Mouse (Mus musculus): ENCODE results near the gene Mmab.

DNA sequence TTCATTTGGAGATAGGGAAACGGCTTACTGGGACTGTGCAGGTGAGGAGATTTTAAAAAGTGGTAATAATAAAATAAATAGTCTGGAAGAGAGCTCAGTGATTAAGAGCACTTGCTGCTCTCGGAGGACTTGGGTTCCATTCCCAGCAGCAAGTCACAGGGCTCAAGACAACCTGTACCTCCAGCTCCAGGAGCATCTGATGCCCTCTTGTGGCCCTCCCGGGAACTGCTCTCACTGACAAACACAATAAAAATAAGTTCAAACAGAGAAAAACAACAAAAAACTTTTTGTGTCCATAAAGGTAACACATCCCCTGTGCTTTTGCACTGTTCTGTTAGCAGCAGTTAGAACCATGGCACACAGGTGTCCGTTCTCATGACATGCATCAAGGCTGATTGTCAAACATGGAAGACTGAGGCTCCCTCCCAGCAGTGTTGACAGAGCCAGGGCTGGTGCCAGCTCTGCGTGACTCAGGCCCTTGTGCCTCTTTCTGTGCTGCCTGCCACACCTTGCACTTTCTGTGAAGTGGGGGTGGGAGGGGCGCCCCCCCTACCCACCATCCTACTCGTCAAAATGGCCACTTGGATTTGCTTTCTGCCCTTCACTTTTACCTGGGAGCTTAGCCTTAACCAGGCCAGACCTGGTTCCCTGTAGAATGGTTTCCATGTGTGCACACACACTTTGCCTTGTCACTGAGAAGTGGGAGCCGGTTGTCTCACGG lies 60.5 kb downstream of the Mmab start:
- TF ChIP-seq CTCF (IDR thresholded peaks at IDR 0.05; ENCODE audit: low read depth, low read length), result peak; percentile 88
- TF ChIP-seq POLR2A (IDR thresholded peaks at IDR 0.05; ENCODE audit: borderline replicate concordance, low read depth, low read length), result no peak

Measured in bone marrow macrophage, adult 2 months (primary cell).